Mouse (Mus musculus): Measurements from ENCODE around the gene Pgm3. TPM values are rescaled to one million over a fixed set of nuclear protein-coding genes. Genes with fewer than 3 reads are reported as not detected.

The Pgm3 gene
- total and polyA plus RNA-seq, 3 experiments, result 3.2 to 6.5 (median 6.2) TPM

DNA sequence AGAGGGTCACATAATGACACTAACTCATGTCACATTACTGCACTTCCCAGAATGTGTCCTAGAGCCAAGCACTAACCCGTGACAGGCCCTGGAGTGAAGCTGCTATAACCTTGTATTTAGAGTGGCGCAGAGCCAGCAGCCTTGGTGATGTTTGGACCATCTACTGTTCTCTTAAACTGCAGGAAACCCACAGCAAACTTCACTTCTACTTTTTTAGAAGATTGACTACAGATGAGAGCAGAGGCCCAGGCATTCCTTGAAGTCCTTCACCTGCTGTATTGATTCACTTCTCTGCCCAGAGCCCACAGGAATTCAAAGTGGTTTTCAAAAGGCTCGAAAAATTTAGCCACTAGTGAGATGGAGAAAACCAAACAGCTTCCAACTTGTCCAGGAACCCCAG is 11.1 kb downstream of the Pgm3 start:
- no peak for DNase-seq
- H3K4me3 ChIP-seq, result no peak overlapping the region
- no peaks in the 10 kb centered on the region; the same call in 1 of the 2 replicates for H3K36me3 ChIP-seq (ENCODE audit: control insufficient read depth, insufficient read depth, low read length)
- no peaks in the 10 kb centered on the region for H3K79me2 ChIP-seq (replicated peaks; ENCODE audit: control insufficient read depth, insufficient read depth, low read length)
- no peaks in the 10 kb centered on the region for H3K4me1 ChIP-seq (ENCODE audit: control insufficient read depth, insufficient read depth, low read length)
- H3K9ac ChIP-seq (ENCODE audit: low read depth, low read length), result no peak overlapping the region
- intact Hi-C loops (cut with DNase I), result no loop called here
- 74% methylated on average over 3 of the region's 3 CpGs for WGBS
- no peak overlapping the region for H3K27ac ChIP-seq
- H3K27me3 ChIP-seq (ENCODE audit: control insufficient read depth, insufficient read depth, low read length), result no peaks in the 10 kb centered on the region
- TF ChIP-seq EP300 (IDR thresholded peaks at IDR 0.05; ENCODE audit: insufficient read depth, low read depth, low read length) (no peak), POLR2A (IDR thresholded peaks at IDR 0.05; ENCODE audit: insufficient read depth, low read depth, low read length) (no peak), CTCF (IDR thresholded peaks at IDR 0.05) (no peak)

DNA sequence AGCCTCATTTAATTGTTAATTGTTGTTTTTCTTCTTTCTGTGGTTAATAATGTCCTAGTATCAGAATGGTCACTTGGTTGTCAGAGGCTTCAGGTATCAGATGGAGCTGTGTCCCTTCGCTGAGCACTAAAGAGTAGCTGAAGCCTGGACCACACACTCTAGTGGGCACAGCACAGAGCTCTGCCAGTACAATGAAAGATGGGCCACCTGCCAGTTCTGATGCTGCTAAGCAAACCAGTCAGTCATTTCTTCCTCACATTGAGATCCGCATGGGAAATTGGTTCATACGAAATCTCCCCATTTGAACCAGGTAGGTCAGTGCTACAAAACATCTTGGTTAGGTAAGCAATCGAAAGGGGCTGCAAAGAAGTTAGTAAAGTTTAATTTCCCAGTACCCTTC is 17.0 kb downstream of the Pgm3 start:
- no peaks in the 10 kb centered on the region for H3K79me2 ChIP-seq (replicated peaks; ENCODE audit: control insufficient read depth, insufficient read depth, low read length)
- no peak overlapping the region for H3K4me3 ChIP-seq
- no peak overlapping the region for H3K27ac ChIP-seq
- 90% methylated on average over 4 of the region's 4 CpGs for WGBS
- intact Hi-C loops (cut with DNase I), result no loop called here
- H3K9ac ChIP-seq (ENCODE audit: low read depth, low read length), result no peak overlapping the region
- no peaks in the 10 kb centered on the region for H3K4me1 ChIP-seq (ENCODE audit: control insufficient read depth, insufficient read depth, low read length)
- no peak for TF ChIP-seq POLR2A (IDR thresholded peaks at IDR 0.05; ENCODE audit: insufficient read depth, low read depth, low read length)
- DNase-seq, result no peak
- H3K36me3 ChIP-seq (ENCODE audit: control insufficient read depth, insufficient read depth, low read length), result no peaks in the 10 kb centered on the region; the same call in 1 of the 2 replicates
- no peaks in the 10 kb centered on the region for H3K27me3 ChIP-seq (ENCODE audit: control insufficient read depth, insufficient read depth, low read length)

DNA sequence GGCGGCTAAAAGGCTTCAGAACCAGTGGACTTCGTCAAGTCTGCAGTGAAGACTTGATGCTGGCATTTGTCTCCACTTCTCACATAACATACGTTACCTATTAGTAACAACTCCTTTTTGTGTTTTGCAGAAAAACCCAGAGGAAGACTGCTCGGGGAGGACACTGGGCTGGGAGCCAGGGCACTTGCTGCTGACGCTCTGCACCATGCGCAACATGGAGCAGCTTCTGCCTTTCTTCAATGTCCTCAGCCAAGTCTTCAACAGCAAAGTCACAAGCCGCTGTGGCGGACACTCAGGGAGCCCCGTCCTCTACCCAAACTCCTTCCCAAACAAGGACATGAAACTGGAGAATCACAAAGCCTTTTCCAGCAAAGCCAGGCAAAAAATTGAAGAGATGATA is 17.8 kb downstream of the Pgm3 start:
- no peaks in the 10 kb centered on the region for H3K4me1 ChIP-seq (ENCODE audit: control insufficient read depth, insufficient read depth, low read length)
- no peaks in the 10 kb centered on the region; the same call in 1 of the 2 replicates for H3K36me3 ChIP-seq (ENCODE audit: control insufficient read depth, insufficient read depth, low read length)
- no peak overlapping the region for H3K27ac ChIP-seq
- intact Hi-C loops (cut with DNase I), result no loop called here
- H3K79me2 ChIP-seq (replicated peaks; ENCODE audit: control insufficient read depth, insufficient read depth, low read length), result no peaks in the 10 kb centered on the region
- H3K4me3 ChIP-seq, result no peak overlapping the region
- H3K27me3 ChIP-seq (ENCODE audit: control insufficient read depth, insufficient read depth, low read length), result no peaks in the 10 kb centered on the region
- 79% methylated on average over 9 of the region's 9 CpGs for WGBS
- TF ChIP-seq EP300 (IDR thresholded peaks at IDR 0.05; ENCODE audit: insufficient read depth, low read depth, low read length), result no peak
- no peak for TF ChIP-seq POLR2A (IDR thresholded peaks at IDR 0.05; ENCODE audit: insufficient read depth, low read depth, low read length)
- TF ChIP-seq CTCF (IDR thresholded peaks at IDR 0.05), result no peak
- no peak for DNase-seq
- H3K9ac ChIP-seq (ENCODE audit: low read depth, low read length), result no peak overlapping the region

DNA sequence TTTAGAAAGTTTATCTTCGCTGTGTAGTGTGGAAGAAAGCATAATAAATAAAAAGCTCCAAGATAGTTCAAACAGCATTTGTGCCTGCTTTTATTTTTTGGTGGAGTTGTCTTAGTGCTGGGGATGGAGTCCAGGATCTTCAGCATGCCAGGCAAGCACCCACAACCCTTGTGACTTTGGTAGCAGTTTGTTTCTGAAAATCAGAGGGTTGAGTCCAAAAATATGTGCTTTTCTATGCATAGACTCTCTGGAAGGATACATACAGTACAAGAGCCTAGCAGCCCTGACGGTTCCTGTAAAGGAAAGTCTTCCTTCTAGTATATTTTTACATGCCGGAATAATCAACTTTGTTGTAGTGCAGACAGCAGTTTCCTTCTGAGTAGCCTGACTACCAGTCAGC is 20.9 kb downstream of the Pgm3 start:
- Histone ChIP-seq H3K4me1 (ENCODE audit: control insufficient read depth, insufficient read depth, low read length) (no peaks in the 10 kb centered on the region), H3K4me3 (no peak overlapping the region), H3K27me3 (ENCODE audit: control insufficient read depth, insufficient read depth, low read length) (no peaks in the 10 kb centered on the region), H3K27ac (no peak overlapping the region), H3K36me3 (ENCODE audit: control insufficient read depth, insufficient read depth, low read length) (peaks cover 2% of the 10 kb centered on the region; the same call in 1 of the 2 replicates), H3K79me2 (replicated peaks; ENCODE audit: control insufficient read depth, insufficient read depth, low read length) (no peaks in the 10 kb centered on the region), H3K9ac (ENCODE audit: low read depth, low read length) (no peak overlapping the region)
- intact Hi-C loops (cut with DNase I), result no loop called here
- 89% methylated on average over 3 of the region's 3 CpGs for WGBS
- no peak for TF ChIP-seq POLR2A (IDR thresholded peaks at IDR 0.05; ENCODE audit: insufficient read depth, low read depth, low read length)
- no peak for DNase-seq

DNA sequence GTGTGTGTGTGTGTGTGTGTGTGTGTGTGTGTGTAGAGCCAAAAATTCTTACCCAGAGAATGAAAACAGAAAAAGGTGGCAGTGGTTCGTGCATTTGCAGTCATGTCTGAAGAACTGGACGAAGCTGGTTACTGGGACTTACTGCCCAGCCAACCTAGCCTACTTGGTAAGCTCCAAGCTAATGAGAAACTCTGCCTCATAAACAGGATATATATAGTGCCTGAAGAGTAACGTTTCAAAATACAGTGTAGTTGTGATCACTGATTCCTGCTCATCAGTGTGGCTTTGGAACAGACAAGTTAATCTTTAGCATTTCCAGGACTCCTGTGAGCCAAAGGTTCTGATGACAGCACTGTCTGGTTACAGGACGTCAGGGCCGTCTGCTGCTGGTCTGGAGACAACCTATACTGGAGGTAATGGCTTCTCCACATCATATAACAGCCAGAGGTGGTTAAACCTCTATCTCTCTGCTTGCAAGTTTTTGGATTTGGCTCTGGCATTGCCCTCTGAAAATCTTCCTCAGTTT is 21.9 kb downstream of the Pgm3 start:
- H3K4me1 ChIP-seq (ENCODE audit: control insufficient read depth, insufficient read depth, low read length), result no peaks in the 10 kb centered on the region
- H3K9ac ChIP-seq (ENCODE audit: low read depth, low read length), result no peak overlapping the region
- H3K27ac ChIP-seq, result no peak overlapping the region
- intact Hi-C loops (cut with DNase I), result no loop called here
- peaks cover 2% of the 10 kb centered on the region; the same call in 1 of the 2 replicates for H3K36me3 ChIP-seq (ENCODE audit: control insufficient read depth, insufficient read depth, low read length)
- H3K27me3 ChIP-seq (ENCODE audit: control insufficient read depth, insufficient read depth, low read length), result no peaks in the 10 kb centered on the region
- no peak for DNase-seq
- H3K79me2 ChIP-seq (replicated peaks; ENCODE audit: control insufficient read depth, insufficient read depth, low read length), result no peaks in the 10 kb centered on the region
- no peak for TF ChIP-seq CTCF (IDR thresholded peaks at IDR 0.05)
- TF ChIP-seq EP300 (IDR thresholded peaks at IDR 0.05; ENCODE audit: insufficient read depth, low read depth, low read length), result no peak
- no peak for TF ChIP-seq POLR2A (IDR thresholded peaks at IDR 0.05; ENCODE audit: insufficient read depth, low read depth, low read length)
- H3K4me3 ChIP-seq, result no peak overlapping the region
- 75% methylated on average over 5 of the region's 5 CpGs for WGBS

DNA sequence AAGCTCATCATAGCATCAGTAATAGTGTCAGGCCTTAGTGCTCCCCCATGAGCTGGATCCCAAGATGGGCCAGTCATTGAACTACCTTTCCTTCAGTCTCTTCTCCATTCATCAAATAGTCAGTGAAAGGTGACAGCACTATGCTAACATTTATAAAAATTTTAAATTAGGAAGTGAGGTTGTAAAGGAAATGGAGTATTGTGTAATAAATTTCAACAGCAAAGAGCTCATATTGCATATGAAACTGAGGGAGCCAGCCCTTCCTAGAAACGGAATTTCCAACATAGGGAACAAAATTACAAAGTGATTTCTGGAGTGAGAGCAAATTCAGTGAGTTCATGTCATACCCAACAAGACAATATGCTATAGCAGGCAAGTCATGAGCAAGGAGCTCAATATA is 27.1 kb downstream of the Pgm3 start:
- Histone ChIP-seq H3K27ac (no peak overlapping the region), H3K79me2 (replicated peaks; ENCODE audit: control insufficient read depth, insufficient read depth, low read length) (no peaks in the 10 kb centered on the region), H3K4me3 (no peak overlapping the region), H3K36me3 (ENCODE audit: control insufficient read depth, insufficient read depth, low read length) (peaks cover 7% of the 10 kb centered on the region), H3K27me3 (ENCODE audit: control insufficient read depth, insufficient read depth, low read length) (no peaks in the 10 kb centered on the region), H3K9ac (ENCODE audit: low read depth, low read length) (no peak overlapping the region), H3K4me1 (ENCODE audit: control insufficient read depth, insufficient read depth, low read length) (no peaks in the 10 kb centered on the region)
- DNase-seq, result no peak
- 62% methylated on average over 1 of the region's 1 CpGs for WGBS
- intact Hi-C loops (cut with DNase I), result no loop called here
- no peak for TF ChIP-seq EP300 (IDR thresholded peaks at IDR 0.05; ENCODE audit: insufficient read depth, low read depth, low read length)
- no peak for TF ChIP-seq CTCF (IDR thresholded peaks at IDR 0.05)
- no peak for TF ChIP-seq POLR2A (IDR thresholded peaks at IDR 0.05; ENCODE audit: insufficient read depth, low read depth, low read length)
